Mouse (Mus musculus) 3134 (cell line): ENCODE data around the gene Gpr183.

Experiments used
- DNase-seq: peaks from one replicate; pipeline ENCODE4 v3.0.0-alpha.2; 2011; ENCODE audit warnings: low spot score; ENCODE audit not compliant: insufficient read length; ENCODE audit errors: extremely low read depth

The Gpr183 gene

DNA sequence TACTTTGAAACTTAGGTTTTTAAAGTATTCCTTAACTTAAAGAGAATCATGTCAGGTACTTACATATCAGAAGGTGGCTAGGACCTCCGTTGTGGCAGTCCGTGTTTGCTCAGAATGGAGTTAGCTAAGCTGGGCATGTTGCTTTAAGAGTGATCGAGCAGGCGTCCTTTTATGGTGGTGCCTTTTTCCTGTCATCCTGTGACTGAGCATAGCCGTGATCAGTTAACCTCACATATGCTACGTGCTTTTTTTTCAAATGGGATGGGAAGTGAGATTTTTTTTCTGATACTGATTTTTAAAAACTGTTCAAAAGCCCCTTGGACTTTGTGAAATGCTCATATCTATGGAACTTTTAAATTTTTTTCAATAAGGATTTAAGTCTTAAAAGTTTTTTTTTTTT, at the start of gene Gpr183:
TSS of gene Gpr183 (minus strand) at position 206 of the 400 bp plus-strand sequence.
- DNase-seq, result no peak

DNA sequence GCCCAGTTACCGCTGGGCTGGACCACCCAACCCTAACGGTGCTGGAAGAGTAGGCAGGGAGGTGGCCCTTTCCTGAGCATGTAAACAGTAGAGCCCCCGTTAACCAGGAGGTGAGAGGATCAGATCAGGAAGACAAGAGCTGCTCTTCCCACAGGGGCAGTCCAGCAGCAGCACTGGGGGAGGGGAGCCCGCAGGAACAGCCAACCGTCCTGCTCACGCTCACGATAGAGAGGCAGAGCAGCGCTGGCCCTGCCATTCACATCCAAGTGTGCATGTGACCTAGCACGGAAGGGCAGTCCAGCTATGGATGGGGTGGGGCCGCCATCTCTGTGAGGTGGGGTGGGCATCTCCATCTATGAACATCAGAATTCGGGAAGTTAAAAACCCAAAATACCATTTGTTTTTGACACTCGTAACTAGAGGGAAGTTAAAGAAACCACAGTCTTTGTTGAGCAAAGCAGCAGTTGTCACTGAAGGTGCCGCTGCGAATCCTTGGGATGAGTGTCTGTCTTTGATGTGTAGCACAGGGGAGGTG, 48.5 kb upstream of the Gpr183 start:
- DNase-seq, result no peak

DNA sequence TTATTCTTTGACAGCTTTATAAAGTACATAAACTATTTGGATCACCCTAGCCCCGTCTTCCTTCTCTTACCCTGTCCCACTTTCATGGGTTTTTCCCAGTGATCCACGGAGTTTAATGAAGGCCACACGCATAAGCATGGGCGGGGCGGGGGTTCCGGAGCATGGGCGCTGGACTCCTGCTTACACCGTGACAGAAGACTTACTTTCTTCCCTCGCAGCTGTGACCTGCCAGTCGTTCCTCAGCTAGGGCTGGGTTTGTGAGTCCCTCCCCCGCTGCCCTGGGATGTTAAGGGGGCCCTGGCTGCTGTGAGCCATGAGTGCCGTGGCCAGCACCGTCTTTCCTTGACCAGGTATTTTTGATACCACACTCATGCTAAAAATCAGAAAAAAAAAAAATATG, 47.8 kb upstream of the Gpr183 start:
- no peak for DNase-seq

DNA sequence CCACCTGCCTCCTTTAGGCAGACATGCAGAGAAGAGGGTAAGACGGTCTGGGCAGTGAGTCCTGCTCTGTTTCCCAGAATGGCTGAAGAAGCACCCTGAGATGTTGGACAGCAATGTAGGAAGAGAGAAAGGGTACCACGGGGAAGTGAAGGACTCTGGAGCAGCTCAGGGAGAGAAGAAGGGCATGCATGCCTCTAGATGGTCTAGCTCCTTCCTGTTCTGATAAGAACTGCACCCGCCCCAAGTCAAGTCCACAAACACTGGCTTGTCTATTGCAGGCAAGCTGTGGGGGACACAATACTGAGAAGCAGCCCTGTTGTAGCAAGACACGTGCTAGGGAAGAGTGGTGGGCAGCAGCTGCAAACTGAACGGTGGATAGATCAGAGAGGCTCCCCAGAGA, 47.2 kb upstream of the Gpr183 start:
- DNase-seq, result no peak

- no peak for DNase-seq
Observed at GRCm38 (mm10) chr14:122011768-122012167, 46.8 kb upstream of the Gpr183 start.

DNA sequence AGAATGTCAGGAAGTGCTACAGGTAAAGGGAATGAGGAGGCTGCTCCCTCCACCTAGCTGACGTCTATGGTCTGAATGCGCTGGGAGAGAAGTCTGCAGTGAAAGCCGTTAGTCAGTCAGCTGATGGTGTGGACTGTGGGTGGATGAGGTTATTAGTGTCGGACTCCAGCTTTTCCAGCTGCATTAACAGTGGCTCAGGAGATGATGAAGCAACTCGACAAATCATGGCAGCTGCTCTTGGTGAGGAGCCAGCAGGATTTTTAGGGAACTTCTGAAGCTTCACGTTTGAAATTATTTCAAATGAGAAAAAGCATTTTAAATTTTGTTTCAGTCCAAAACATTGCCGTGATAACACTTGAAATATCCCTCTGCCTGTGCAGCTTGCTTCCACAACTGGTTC, 45.3 kb upstream of the Gpr183 start:
- no peak for DNase-seq

- DNase-seq, result no peak
Observed at GRCm38 (mm10) chr14:122009502-122009901, 44.5 kb upstream of the Gpr183 start.

- DNase-seq, result no peak
Observed at GRCm38 (mm10) chr14:122008261-122008660, 43.3 kb upstream of the Gpr183 start.

GRCm38 (mm10) chr14:122003812-122004211, 38.8 kb upstream of the Gpr183 start:
- DNase-seq, result no peak

DNA sequence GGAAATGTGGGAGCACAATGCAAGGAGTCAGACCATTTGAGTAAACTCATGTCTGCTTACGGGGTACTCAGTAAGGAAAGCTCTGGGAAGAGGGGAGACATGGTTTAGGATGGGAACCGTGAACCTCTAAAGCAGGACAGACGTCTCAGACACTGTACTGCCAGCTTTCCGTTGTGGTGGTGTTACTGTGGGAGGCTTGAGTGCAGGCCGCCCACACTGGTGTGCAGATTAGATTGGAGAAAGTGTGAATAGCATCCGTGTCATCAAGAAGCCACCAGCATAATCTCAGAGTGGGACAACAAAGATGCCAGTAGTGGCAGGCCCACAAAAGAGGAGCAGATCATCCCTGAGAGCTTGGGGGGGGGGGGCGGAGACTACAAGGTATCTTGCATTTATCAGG, 37.2 kb upstream of the Gpr183 start:
- no peak for DNase-seq

DNA sequence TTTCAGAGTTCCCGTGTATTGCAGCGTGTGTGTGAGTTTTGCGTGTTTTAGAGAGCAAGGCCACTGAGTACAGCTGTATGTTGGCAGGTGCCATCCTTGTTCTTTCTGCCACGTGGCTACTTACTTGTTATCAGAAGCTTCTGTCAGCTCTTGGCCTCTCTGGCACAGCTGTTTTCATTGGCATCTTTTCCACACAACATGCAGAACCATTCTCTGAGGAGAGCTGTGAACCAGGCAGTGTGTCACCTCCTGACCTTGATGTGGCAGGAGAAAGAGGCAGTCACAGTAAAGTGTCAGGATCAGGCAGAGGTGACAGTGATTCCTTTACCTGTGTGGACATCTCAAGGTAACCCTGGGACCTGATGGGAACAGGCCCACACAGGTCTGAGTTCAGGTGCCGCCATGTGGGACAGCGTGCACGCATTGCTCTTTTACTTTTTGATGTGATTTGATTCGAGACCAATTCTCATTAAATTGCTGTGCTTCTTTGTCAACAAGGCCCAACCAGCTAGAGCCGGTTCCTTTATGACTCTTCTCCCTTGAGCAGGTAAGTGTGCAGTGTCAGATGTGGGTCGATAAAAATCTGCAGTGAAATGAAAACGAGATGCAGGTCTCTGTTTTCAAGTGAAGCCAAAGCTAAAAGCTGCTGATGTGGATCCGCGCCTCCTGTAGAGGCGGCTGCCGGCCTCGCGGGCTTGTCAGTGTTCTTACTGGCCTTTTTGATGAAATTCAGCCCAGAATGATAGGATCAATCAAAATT, 35.5 kb upstream of the Gpr183 start:
- no peak for DNase-seq

- DNase-seq, result no peak
Observed at GRCm38 (mm10) chr14:121999455-121999854, 34.5 kb upstream of the Gpr183 start.

GRCm38 (mm10) chr14:121996786-121997185, 31.8 kb upstream of the Gpr183 start:
- DNase-seq, result no peak

DNA sequence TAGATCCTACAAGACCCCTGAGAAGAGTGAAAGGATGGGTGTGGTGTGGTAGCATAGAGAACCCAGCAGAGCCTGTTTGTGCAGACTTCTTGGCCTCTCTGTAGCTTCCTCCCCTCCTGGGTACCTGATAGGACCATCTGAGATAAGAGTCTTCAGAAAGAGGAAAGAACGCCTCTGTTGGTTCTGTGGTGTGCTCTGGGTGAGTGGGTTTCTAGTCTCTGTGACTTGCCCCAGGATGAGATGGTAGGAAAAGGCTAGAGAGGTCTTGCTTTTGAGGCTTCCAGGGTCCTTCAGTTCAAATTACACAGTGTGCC, 30.5 kb upstream of the Gpr183 start:
- no peak for DNase-seq

DNA sequence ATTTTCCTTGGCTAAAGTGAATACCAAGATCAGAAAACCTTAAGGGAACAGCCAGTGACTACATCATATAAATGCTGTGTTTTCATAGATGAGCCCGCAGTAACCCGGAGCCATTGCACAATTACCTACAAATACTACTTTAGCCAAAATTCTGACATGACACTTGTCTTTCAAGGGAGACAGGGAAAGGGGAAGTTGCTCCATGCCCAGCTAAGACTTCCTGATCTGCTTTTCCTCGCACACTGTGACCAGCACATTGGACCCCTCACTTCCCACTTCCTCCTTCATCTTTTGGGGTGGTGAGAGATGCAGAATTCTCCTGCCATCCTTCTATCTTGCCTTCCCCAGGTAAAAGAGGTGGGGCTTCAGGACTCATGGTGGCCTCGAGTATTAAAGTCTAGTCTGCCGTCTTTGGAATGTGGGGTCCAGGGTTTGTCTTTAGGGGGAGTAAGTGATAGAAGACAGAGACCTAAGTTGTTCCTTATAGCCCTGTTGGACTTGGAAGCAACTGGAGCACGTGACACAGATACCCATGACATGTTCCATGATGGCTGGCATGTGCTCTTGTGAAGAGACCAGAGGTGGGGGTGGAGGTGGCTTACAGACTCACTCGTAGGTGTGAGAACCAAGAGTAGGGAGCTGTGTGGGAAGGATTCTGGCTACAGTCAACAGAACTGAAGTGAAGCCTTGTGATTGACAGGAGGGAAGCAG, 30.0 kb upstream of the Gpr183 start:
- DNase-seq, result no peak

- DNase-seq, result no peak
Observed at GRCm38 (mm10) chr14:121994171-121994700, 29.2 kb upstream of the Gpr183 start.

DNA sequence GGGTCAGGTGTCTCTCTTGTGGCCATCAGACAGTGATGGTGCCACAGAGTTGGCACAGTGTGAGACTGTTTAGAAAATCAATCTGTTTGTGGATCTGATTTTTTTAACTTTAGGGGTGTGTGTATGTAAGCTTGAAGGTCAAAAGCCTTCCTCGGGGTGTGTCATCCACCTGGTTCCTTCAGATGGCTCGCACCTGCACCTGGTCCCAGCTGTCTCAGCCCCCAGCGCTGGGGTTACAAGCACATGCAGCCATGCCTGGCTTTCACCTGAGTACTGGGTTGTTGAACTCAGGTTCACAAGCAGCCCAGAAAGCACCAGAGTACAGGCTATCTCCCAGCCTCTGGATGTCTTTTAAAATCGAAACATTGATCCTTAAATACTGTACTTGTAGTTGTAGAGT, 28.6 kb upstream of the Gpr183 start:
- DNase-seq, result no peak

- no peak for DNase-seq
Observed at GRCm38 (mm10) chr14:121992395-121993280, 27.6 kb upstream of the Gpr183 start.

- no peak for DNase-seq
Observed at GRCm38 (mm10) chr14:121991921-121992320, 26.9 kb upstream of the Gpr183 start.

DNA sequence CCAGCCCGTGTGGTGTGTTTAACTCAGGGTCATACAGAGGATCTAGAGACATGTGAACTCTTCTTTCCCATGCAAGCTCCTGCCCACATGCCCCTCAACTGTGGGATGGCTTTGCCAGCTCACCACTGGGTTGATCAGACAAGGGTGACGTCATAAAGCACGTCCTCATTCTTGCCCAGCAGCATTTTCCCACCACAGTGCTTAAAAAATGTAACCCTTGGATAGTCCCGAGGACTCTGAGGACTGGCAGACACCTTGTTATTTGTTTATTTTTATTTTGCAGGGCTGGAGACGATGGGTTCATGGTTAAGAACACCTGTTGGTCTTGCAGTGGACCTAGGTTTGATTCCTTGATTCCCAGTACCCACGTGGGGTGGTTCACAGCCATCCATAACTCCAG, 25.9 kb upstream of the Gpr183 start:
- no peak for DNase-seq

GRCm38 (mm10) chr14:121989869-121990268, 24.9 kb upstream of the Gpr183 start:
- DNase-seq, result no peak
